Mouse (Mus musculus): ENCODE measurements around the gene Taf1a. TPM values are rescaled to one million over a fixed set of nuclear protein-coding genes. Genes with fewer than 3 reads are reported as not detected.
A peak's percentile ranks its signal among the peaks of the same experiment; 100 is the strongest.

Taf1a gene
- total RNA-seq, 2 experiments from 2014 or later: 18.2 to 20.7 TPM

- DNase-seq (ENCODE audit: low spot score in 2 of 2): no peak
Measured at GRCm38 (mm10) chr1:183403396-183403795, 14.6 kb downstream of the Taf1a start.

- no peak for DNase-seq (ENCODE audit: low spot score in 2 of 2)
Measured at GRCm38 (mm10) chr1:183414081-183414727, 25.4 kb downstream of the Taf1a start.

- DNase-seq (ENCODE audit: low spot score in 2 of 2): no peak
Measured at GRCm38 (mm10) chr1:183417873-183418272, 29.1 kb downstream of the Taf1a start, which contains the start of gene Hhipl2. Hhipl2 (plus strand) TSS chr1:183418215.

DNA sequence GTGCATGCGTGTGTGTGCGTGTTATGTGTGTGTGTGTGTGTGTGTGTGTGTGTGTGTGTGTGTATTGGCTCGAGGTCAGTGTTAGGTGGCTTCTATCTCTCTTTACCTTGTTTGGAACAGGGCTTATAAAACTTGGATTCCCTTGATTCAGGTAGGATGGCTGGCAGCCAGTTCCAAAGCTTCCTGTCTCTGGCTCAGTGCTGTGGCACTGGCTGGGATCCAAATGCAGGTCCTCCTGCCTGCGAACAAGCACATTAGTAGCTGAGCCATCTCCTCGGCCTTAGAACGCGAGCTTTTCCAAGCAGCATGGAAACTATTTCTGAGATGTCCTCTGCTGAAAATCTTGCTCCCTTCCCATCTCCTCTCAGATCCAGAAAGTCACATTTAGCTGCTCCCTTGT lies 31.0 kb downstream of the Taf1a start:
- DNase-seq (ENCODE audit: low spot score in 2 of 2): no peak

DNA sequence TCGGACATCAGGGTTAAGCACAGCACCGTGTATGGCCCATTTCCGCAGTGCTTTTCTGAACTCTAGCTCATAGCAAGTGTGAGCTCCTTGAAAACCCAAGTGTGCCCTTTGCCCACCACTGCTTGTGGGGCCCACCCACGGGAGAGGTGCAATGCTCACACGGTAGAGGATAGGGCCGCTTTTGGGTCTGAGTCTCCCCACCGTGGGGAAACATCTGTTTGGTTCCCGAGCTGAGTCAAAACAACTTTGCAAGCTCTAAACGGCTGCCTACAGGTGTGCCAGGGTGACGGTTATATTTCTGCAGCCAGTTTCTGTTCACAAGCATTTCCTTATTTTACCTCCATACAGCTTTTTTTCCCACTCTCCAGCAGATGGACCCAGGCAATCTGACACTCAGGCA lies 31.5 kb downstream of the Taf1a start:
- DNase-seq (ENCODE audit: low spot score in 2 of 2): no peak

DNA sequence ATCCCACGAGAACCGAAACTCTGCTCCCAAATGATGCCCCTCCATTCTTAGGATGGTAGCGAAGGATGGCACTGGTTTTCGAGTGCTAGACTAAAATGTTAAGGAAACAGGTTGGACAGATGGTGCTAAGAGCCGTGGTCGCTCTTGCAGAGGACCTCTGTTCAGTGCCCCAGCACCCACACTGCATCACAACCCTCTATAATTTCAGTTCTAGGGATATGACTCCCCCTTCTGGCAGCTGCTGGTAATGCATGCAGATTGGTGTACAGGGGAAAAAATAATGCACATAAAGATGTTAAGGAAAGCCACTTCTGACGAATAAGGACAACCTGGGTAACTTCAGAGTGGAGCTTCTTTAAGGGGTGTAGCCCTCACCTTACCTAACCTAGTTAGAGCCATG lies 35.3 kb downstream of the Taf1a start:
- DNase-seq (ENCODE audit: low spot score in 2 of 2): no peak

- DNase-seq (ENCODE audit: low spot score in 2 of 2): no peak
Measured at GRCm38 (mm10) chr1:183434918-183435317, 46.1 kb downstream of the Taf1a start.

DNA sequence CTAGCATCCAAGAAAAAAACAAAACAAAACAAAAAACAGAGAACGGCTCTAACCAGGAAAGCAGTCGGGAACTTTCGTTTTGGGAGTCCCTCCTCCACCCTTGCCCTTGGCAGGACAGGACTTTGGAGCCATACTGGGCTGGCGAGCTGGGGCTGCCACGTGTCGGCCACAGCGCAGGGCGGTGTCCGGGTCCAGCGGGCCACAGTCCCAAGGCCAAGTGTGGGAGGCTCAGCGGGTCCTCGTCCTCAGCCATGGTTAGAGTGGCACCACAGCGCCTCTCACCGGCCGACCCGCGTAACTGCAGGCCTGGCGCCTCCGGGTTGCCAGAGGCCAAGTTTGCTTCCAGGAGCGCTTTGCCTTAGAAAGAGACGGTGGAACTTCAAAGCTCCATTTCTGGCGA lies 50.3 kb downstream of the Taf1a start:
- DNase-seq (ENCODE audit: low spot score in 2 of 2): peak; percentile 47 to 62

DNA sequence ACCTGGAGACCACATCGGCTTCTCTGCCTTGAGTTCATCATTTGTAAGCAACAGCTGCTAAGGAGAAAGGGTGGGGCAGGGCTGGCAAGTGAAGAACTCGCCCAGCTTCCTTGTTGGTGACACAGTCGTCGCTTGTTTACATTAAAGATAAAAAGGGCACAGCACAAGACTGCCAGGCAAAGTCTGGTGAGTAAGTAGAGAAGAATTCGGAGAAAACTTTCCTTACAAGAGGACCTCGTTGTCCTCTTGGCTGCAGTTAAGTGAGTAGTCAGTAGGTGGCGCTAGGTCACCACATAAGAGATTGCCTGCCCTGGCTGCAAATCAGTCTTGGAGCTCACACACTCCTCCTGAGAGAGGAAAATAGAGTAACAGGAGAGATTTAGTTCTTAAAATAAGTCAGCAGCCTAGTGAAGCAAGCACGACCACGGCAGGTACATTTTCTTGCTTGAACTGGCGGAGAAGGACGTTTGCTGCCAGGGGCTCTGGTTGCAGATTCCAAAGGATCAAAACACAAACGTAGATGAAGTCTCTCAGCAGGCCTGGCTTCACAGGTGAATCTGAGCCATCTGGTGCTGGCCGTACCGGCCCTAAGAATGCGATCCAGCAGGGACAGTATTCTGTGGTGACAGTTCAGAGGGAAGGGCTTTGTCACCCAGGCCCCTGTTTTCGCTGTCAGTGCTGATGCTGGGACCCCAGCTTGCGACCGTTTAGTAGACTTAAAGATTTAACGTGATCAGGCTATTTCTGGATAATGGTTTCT lies 53.4 kb downstream of the Taf1a start:
- peak; percentile 77 to 86 for DNase-seq (ENCODE audit: low spot score in 2 of 2)

- no peak for DNase-seq (ENCODE audit: low spot score in 2 of 2)
Measured at GRCm38 (mm10) chr1:183453066-183453465, 64.3 kb downstream of the Taf1a start.

Other genes with a start within 250 kb of the Taf1a start
- 1 to 10 TPM; 5.7 to 6.6 TPM for gene Disp1, start 167.5 kb upstream of the Taf1a start, total RNA-seq (2021)
- 10 to 100 TPM; 52.3 to 59.1 TPM for gene Aida, start 92.4 kb upstream of the Taf1a start, total RNA-seq (2021)
- 10 to 100 TPM; 52.5 to 53.6 TPM for gene Brox, start 91.7 kb upstream of the Taf1a start, total RNA-seq (2021)
- 100 to 1,000 TPM; 240 to 241 TPM for gene Mia3, start 19.4 kb upstream of the Taf1a start, total RNA-seq (2021)
- 1 to 10 TPM in 1 of 2 experiments, under 1 TPM in 1; 0.16 to 1.8 TPM for gene Hhipl2, start 29.2 kb downstream of the Taf1a start, total RNA-seq (2021)

Data from left cerebral cortex, adult 18-20 months (tissue).